Mouse (Mus musculus) kidney, adult 18-20 months (tissue): ENCODE data around the gene Fam114a2.

Source experiments
- DNase-seq: peaks from one replicate; pipeline ENCODE4 v3.0.0; 2021

The Fam114a2 gene

DNA sequence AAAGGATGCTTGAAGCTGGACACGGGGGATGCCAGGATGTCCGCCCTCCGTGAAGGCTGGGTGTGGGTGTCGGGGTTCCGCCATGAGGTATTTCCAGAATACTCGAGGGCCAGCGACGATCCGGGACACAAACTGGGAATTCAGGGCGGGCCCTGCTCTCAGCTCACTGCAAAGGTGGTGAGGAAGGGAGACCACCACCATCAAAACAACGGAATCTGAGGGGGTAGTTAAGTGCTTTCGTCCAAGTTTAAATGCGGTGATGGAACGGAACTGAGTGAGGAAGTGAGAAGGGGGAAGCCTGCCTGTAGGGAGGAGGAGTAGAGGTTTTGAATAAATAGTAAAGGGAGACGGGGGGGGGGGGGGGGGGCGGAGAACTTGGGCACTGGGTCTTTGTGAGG is 333 bp upstream of the Fam114a2 start:
- no peak for DNase-seq

DNA sequence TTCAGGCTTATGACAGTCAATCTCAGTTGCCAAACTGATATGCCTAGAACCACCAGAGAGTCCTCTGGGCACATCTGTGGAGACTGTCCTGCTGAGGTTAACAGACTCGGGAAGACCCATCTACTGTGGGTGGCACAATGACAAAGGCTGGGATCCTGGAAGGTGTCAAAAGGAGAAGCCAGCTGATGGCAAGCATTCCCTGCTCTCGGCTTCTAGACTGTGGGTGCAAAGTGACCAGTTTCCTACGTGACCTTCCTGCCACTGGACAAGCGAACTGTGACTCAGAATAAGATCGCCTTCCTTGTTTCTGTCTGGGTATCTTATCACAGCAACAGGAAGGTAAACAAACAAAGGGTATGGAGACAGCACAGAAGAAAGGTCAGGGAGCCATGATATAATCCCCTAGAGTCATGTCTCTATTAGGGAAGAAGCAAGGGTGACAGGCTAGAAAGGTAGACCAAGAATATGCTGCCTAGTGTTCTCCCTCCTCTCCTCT is 1.4 kb downstream of the Fam114a2 start:
- no peak for DNase-seq

DNA sequence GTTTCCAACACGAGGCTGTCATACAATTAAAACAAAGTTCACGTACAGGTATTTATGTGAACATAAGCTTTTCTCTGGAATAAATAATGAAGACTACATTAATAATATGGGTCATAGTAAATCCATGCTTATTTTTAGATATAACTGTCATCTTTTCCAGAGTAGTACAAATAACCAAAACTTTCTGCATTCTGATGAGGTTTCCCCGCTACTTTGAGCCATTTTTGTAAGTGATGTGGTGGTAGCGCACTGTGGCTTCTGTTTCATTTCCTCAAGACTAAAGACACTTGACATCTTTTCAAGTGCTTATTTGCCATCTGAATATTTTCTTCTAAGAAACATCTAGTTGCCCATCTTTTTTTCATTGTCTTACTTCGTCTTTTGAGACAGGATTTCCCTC is 3.2 kb downstream of the Fam114a2 start:
- DNase-seq: no peak

DNA sequence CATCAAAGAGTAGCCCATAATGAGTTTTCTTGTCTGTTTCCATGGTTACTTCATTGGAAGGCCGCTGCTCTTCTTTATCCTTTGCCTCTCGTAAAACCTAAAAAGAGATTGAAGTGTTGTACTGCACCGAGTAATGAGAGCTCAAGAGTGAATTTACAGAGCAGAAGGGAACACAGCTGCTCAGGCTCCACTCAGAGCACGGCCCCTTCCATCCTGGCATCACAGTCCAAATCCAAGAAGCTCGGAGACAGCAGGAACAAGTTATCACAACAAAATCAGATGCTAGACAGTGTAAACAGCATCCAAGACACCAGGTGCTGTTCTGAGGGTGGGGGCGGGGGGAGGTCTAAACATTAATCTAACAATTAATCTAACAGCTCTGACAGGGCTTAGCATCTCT is 11.5 kb downstream of the Fam114a2 start:
- DNase-seq: no peak

DNA sequence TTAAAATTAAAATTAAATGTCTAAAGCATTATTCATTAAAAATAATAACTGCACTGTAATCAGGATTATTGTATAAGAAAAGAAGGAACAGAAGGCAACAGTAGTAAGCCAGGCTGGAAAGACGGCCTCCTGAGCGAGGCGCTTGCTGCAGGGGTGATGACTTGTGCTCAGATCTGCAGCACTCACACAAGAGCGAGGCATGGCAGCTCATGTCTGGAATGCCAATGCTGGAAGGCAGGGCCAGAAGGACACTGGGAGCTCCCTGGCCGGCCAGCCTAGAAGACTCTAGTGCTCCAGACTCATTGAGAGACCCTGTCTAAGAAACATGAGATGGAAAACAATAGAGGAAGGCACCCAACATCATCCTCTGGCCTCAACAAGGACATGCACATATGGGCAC is 15.3 kb downstream of the Fam114a2 start:
- no peak for DNase-seq

DNA sequence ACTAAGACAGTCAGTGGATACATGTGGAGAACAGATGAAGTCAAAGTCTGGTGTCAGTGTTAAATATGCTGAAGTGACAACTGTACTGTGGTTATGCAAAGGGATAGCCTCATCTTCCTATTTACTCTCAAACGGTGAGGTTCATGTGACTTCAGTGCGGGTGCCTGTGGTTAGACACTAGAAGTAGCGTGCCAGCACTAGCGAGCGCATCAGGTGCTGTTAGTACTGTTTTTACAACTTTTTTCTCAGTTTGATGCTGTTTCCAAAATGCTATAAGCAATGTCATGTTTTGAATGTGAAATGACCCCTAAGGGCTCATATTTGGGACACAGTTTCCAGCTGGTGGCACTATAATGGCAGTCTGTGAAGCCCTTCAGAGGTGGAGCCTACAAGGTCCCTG is 20.2 kb downstream of the Fam114a2 start:
- DNase-seq: no peak

DNA sequence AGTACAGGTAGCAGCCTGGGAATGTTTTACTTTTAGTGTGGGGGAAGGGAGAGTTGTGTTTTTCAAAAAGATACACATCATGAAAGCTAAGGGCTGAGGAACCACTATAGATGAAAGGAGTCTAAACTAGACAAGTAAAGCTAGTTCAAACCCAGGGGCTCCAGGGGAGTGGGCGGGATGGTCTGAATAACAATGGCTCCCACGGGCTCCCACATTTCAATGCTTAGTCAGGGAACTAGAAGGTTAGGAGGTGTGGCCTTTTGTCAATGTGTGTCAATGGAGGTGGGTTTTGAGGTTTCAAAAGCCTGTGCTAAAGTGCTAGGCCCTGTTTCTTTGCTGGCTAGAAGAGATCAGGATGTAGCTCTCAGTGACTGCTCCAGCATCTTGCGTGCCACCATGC is 20.7 kb downstream of the Fam114a2 start:
- DNase-seq: no peak

DNA sequence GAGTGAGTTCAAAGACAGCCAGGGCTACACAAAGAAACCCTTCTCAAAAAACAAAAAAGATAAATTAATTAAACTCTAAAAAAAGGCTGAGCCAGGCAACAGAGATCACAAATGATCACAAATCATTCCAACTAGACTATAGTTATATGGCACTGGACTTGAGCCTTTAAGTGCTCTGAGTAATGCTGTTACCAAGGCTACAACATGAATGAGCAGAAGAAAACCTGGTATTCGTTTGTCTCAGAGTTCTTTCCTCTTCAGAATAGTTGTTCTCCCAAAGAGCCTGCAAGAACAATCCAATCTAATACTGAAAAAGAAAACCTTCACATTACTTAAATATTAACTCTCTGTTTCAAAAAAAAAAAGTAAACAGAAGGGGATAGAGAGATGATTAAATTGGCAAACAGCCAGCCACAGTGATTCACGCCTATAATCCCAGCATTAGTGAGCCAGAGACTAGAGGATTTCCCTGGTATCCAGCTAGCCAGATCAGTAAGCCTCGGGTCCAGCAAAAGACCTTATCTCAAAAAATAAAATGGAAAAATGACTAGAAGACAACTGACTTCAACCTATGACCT is 21.9 kb downstream of the Fam114a2 start:
- DNase-seq: no peak

DNA sequence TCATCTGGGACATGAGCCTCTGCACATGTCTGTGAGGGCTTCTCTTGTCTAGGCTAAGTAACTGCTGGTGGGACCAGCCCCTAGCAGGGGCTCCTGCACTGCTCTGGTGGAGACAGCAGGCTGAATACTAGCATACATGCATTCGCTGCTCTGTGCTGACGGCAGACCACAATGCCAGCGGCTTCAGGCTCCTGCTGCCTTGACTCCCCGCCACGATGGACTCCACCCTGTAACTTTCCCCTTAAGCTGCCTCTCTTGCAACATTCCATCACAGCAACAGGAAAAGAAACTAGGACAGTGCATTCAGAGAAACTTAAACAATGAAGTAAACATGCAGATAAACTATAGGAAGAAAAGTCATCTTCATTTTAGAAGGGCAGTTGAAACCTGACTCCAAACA is 30.0 kb downstream of the Fam114a2 start:
- DNase-seq: no peak

DNA sequence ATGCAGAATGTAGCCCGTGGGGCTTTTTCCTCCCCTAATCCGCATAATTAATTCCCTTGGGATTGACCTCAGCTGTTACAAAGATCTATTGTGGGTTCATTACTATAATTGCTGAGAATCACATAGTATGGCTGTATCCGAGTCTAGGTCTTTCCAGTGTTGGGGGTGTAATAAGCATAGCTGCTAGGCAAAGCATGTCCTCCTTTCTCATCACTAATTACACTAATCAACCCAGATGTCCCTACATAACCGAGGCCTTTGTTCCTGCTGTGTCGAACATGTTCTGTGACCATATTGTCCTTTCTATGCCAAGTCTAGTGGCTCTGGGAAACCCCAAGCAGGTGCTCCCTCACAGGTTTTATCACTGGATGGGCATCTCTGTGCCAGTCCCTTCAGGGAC is 40.3 kb downstream of the Fam114a2 start:
- no peak for DNase-seq

DNA sequence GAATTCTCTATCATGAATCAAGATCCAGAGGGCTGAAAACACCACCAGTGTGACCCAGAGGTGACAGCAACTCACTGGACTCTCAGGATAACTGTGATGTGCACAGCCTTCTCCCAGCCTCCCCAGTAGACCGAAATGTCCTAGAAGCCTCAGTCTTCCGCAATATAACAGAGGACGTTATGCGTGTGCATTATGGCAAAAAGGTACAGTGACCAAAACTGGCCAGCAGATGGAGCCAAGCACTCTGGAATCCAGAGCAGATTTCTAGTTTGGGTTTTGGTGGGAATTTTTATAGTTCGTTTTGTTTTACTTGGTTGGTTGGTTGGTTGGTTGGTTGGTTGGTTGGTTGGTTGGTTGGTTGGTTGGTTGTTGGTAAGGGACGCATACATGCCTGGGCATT is 43.3 kb downstream of the Fam114a2 start:
- peak; percentile 45 for DNase-seq

DNA sequence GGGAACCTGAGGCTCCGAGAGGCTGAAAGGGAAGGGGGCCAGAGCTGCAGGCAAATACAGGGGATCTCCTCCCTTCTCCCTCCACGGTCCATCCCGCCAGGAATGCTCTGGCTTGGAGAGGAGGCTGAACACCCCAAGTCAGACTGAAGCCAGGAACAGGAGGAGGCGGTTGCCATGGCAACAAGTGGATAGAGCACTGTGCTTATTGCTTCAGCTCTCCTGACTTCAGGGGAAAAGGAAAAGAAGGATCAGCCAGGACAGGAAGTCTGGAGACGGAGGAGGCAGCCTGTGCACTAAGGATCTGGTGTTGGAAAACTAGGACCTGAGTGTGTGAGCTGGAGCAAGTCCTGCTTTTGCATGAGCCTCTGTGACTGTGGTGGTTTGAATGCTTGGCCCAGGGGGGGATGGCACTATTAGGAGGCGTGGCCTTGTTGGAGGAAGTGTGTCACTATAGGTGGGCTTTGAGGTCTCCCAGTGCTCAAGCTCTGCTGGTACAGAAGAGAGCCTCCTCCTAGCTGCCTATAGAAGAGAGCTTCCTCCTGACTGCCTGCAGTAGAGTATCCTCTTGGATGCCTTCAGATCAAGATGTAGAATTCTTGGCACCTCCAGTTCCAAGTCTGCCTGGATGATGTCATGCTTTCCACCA is 44.0 kb downstream of the Fam114a2 start:
- DNase-seq: no peak

DNA sequence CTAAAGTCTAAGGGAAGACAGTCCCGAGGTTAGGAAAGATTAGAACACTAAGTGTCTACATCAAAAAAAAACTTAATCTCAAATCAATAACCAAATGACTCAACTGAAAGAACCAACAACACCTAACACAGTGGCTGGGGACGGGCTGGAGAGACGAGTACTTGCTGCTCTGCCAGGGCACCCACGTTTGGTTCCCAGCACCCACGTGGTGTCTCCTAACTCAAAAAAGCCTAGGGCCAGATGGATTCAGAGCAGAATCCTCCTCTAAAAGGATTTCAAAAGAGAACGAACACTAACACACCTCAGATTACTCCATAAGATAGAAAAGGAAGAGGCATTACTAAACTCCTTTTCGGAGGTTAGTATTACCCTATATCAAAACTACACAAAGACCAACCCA is 47.4 kb downstream of the Fam114a2 start:
- DNase-seq: no peak

DNA sequence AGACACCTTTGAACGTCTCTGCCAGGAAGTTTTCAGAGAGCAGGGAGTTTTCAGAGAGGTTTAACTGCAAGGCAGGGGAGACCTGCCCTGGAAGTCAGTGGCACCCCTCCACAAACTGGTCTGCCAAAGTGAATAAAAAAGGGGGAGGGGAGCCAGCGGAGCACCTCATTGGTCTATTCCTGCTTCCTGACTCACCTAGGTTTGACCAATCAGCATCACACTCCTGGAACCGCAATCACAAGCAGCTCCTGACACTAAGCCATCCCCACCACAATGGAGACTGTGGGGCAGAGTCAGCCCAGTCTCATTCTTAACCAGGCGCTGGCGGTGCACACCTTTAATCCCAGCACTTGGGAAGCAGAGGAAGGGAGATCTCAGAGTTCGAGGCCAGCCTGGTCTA is 48.4 kb downstream of the Fam114a2 start:
- DNase-seq: no peak

DNA sequence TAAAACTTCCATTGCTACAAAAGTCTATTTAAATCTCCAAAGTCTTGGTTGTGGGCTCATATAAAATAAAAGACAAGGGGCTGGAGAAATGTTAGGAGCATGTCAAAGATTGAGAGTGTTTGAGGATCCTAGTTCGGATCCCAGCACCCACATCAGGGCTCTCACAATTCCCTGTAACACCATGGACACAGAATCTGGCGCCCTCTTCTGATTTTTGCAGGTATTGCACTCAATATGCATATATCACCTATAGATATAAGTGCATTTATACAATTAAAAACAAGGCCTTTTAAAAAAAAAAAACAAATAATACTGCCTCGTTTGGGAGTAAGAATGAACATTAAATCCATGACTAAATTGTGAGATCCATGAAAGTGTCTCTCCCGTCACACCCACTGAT is 49.7 kb downstream of the Fam114a2 start:
- DNase-seq: no peak

DNA sequence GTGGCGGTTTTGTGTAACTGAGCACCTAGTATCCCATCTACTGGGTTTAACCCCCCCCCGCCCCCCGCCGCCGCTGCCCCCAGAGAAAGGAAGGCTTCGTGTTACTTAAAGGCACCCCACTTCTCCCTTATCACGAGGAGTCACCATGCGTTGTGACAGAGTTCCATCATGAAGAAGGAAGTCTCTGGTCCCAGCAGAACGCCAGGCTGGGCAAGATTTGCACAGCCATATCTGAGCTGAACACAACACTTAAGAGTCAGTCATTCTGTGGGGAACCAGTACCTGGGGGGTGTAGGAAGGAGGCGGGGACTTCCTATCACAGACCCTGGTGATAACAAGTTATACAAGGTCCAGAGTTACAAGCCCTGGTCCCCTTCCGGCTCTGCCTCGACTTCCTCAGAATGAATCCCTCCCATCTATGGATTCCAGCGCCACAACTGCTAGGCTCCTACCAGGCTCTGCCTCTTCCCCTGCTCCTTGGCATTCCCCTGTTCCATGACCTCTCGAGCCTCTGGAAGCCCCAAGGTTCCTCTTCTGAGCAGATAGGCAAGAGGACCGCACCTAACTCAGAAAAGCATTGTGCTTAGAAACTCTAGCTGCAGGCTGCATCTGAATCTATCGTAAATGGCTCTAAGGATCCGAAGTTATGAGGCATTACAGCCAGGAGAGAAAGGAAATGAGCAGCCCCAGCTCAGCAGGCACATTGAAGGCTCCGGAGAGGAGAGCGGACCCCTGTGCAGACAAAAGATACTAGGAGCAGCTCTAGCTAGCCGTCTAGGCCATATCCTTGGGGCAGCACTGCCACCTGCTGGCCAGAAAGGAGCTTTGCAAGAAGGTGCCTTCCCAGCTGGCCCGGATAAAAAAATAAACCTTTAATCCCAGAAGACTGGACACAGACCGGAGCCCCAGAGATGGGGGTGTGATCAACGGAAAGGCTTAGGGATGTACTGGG is 51.0 kb downstream of the Fam114a2 start:
- DNase-seq: peak; percentile 61

DNA sequence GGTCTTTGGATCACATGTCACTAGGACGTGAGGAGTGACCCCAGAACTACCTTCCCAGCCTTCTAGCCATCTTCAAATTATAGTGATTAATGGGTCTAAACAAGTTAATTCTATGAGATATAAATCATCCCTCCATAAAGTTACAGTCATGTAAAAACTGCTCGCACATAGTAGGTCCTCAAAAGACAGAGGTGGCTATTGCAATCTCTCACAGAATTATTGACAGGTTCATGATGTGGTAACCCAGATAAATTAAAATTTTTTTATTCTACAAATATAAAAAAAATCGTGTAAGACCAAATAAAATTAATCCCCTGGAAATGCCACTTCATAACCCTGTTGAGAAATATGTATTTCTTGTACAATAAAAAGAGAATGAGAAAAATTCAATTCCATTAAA is 52.6 kb downstream of the Fam114a2 start:
- DNase-seq: no peak

DNA sequence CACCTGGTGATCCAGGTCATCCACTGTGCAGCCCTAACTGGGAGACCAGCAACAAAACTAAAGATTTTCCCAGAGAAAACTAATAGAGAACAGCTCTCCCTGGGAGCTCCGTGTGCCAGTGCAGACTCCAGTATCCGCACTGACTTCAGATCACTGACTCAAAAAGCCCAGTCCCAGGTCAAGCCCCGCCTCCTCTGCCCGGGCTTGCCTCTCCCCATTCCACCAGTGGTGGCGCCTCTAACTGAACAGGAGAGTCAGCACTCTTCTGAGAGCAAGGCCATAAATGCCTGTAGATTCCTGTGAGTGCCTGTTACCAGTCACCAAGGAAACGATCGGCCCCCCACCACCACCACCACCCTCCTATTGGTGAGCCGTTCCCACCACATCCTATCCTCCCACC is 53.4 kb downstream of the Fam114a2 start:
- peak; percentile 12 for DNase-seq

DNA sequence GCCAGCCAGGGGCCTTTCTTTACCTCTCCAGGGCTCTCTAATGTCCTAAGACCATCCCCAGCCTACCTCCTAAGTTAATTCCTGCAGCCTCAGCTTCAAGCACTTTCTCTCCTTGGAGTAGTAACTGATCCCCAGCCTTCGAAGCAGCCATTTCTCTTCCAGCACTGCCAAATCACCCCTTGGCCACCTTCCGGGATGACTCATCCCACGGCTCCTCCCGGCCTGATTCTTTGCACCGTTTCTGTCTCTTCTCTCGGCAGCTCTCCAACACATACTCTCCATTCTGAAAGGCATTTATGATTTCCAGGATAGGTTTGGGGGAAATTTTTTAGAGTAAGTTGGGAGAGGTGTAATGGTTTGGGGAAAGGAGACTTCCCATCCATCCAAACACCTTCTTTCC is 58.7 kb downstream of the Fam114a2 start:
- no peak for DNase-seq

DNA sequence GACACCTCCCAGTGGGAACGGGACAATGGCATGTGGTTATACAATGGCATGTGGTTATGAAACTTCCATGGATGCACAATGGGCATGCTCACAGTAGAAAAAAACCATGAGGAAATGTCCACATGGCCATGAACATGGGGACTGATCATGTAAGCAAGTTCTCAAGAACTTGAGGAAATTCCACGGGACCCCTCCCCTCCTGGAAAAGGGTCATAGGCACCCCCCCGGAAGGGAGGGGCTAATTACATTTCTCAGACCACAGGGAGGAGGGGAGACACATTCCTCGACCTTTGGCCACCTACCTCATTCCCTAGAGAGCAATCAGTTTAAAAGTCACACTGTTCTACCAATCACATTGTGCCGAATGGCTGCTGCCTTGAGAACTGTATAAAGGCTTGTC is 64.0 kb downstream of the Fam114a2 start:
- DNase-seq: no peak

DNA sequence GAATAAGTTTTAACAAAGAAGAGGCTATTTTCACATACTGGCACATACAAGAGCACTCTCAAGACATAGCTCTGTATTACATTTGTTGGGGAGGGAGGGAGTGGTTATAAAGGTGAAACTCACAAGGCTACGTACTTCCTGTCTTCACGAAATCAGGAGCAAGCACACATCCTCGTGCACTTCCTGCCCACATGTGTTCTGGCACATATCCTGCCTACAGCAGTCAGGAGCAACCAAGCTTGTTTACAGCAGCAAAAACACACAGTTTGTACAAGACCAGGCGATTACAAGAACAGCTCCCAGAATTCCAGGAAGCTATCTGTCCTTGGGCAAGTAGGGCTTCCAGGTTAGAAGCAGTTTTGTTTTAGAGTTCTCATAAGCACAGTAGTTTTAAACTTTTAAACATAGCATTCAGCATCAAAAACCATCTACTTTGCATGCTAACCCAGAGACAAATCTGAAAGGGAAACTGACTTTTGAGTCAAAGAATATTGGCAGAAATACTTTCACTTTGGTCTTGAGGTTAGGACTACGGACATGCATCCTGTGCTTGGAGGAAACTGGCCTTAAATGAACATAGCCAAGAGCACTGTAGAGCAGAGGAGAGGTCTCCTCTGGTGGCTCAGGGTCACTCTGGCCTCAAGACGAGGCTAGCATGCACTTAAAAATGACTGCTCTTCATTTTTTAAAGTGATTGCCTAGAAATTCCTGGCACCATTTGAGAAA is 73.0 kb downstream of the Fam114a2 start:
- DNase-seq: no peak

DNA sequence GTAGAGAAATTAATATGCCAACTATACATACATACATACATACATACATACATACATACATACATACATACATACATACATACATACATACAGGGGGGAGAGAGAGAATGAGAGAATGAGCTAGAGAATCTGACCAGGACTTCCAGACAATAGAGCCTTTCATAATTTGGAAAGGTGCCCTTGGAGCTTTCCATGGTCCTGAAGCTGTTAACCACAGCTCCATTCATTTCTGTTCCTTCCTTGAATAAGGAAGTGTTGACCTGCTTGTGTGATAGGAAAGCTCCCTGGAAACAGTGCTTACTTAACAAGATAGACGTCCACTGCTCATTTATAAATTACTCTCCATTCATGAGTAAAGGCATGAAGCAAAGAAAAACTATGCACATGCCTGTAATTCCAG is 84.3 kb downstream of the Fam114a2 start:
- no peak for DNase-seq
